Mouse (Mus musculus): ENCODE data around the gene Faf2.

GRCm38 (mm10) chr13:54665062-54665461 is 43.5 kb downstream of the Faf2 start:
- TF ChIP-seq CTCF (IDR thresholded peaks at IDR 0.05; ENCODE audit: extremely low read depth, insufficient read length, insufficient replicate concordance, low read depth, low read length), result no peak
- no peak for TF ChIP-seq POLR2A (IDR thresholded peaks at IDR 0.05; ENCODE audit: low read depth, low read length)
